Mouse (Mus musculus) midbrain, embryonic 10.5 days (tissue): ENCODE results near the gene Srrd. TPM values are rescaled to one million over a fixed set of nuclear protein-coding genes. Genes with fewer than 3 reads are reported as not detected.
"Not testable (repeated sequence)": the region's sequence is repeated elsewhere in the genome, so short reads cannot be mapped to it uniquely, and the experiment has no call there.

ENCODE experiments used
- DNase-seq: peaks from one replicate; pipeline ENCODE4 v3.0.0-alpha.2; 2017; ENCODE audit warnings: low spot score
- H3K27ac ChIP-seq: fragments of 300-500 bp; sonication (generic); replicated peaks from 2 replicates; pipeline ENCODE4 v1.5.1; 2016; ENCODE audit warnings: mild to moderate bottlenecking
- H3K27me3 ChIP-seq: fragments of 300-500 bp; sonication (generic); 2 replicates; pipeline ENCODE4 v1.6.1; 2016; ENCODE audit warnings: low read depth, mild to moderate bottlenecking; ENCODE audit not compliant: poor library complexity, severe bottlenecking
- H3K36me3 ChIP-seq: fragments of 300-500 bp; sonication (generic); 2 replicates; pipeline ENCODE4 v1.6.1; 2016; ENCODE audit warnings: mild to moderate bottlenecking, moderate library complexity
- H3K4me1 ChIP-seq: fragments of 300-500 bp; sonication (generic); 2 replicates; pipeline ENCODE4 v1.6.1; 2016
- H3K4me3 ChIP-seq: fragments of 300-500 bp; sonication (generic); 2 replicates; pipeline ENCODE4 v1.5.1; 2016; ENCODE audit warnings: mild to moderate bottlenecking, moderate library complexity
- H3K9me3 ChIP-seq: fragments of 300-500 bp; sonication (generic); replicated peaks from 2 replicates; pipeline ENCODE4 v1.6.1; 2016; ENCODE audit warnings: mild to moderate bottlenecking
- WGBS: fragments of 180-500 bp; shearing (Covaris S2); methylation state at CpG from one replicate; pipeline ENCODE4 v1.1.7; 2016; 5-methylcytosine and 5-hydroxymethylcytosine counted together
- polyA plus RNA-seq: library from polyadenylated mRNA; unstranded; fragments of >200 nt; fragmentation: Nextera tagmentation; extraction: Ambion mirVana; gene quantifications from 2 replicates; pipeline ENCODE4 v1.2.1, GENCODE M21; 2016

The Srrd gene
- polyA plus RNA-seq, 1 experiment from 2014 or later, result 51.0 TPM

- H3K9me3 ChIP-seq, result no peaks in the 10 kb centered on the region
- peaks cover 32% of the 10 kb centered on the region for H3K4me1 ChIP-seq
- peak overlapping the region; percentile 83; the same call in 1 of the 2 replicates for H3K27ac ChIP-seq
- H3K36me3 ChIP-seq, result peaks cover 26% of the 10 kb centered on the region
- H3K4me3 ChIP-seq, result peak overlapping the region; percentile 100
- DNase-seq, result no peak
- WGBS, result 38% methylated on average over 24 of the region's 24 CpGs
- no peaks in the 10 kb centered on the region for H3K27me3 ChIP-seq
Observed at GRCm38 (mm10) chr5:112324637-112325545, 17.9 kb downstream of the Srrd start.

GRCm38 (mm10) chr5:112323246-112323645 is 19.6 kb downstream of the Srrd start:
- no peak for DNase-seq
- H3K9me3 ChIP-seq, result no peaks in the 10 kb centered on the region
- peaks cover 32% of the 10 kb centered on the region for H3K4me1 ChIP-seq
- H3K27ac ChIP-seq, result no peak overlapping the region
- no peak overlapping the region for H3K4me3 ChIP-seq
- H3K27me3 ChIP-seq, result no peaks in the 10 kb centered on the region
- 92% methylated on average over 6 of the region's 6 CpGs for WGBS
- peaks cover 10% of the 10 kb centered on the region for H3K36me3 ChIP-seq

- WGBS, result 87% methylated on average over 4 of the region's 4 CpGs
- H3K4me3 ChIP-seq, result no peak overlapping the region
- H3K36me3 ChIP-seq, result no peaks in the 10 kb centered on the region
- no peaks in the 10 kb centered on the region for H3K27me3 ChIP-seq
- DNase-seq, result no peak
- H3K4me1 ChIP-seq, result peaks cover 21% of the 10 kb centered on the region
- no peak overlapping the region for H3K27ac ChIP-seq
- no peaks in the 10 kb centered on the region for H3K9me3 ChIP-seq
Observed at GRCm38 (mm10) chr5:112321376-112321775, 21.5 kb downstream of the Srrd start.

- 79% methylated on average over 6 of the region's 6 CpGs for WGBS
- DNase-seq, result no peak
- H3K9me3 ChIP-seq, result no peaks in the 10 kb centered on the region
- H3K4me3 ChIP-seq, result no peak overlapping the region
- peaks cover under 1% of the 10 kb centered on the region; the same call in 1 of the 2 replicates for H3K36me3 ChIP-seq
- peaks cover 24% of the 10 kb centered on the region for H3K4me1 ChIP-seq
- no peaks in the 10 kb centered on the region for H3K27me3 ChIP-seq
- H3K27ac ChIP-seq, result no peak overlapping the region
Observed at GRCm38 (mm10) chr5:112320936-112321335, 21.9 kb downstream of the Srrd start.

- no peak for DNase-seq
- H3K36me3 ChIP-seq, result peaks cover 6% of the 10 kb centered on the region
- no peaks in the 10 kb centered on the region for H3K9me3 ChIP-seq
- H3K27ac ChIP-seq, result no peak overlapping the region
- H3K27me3 ChIP-seq, result no peaks in the 10 kb centered on the region
- WGBS, result 77% methylated on average over 5 of the region's 5 CpGs
- peaks cover 18% of the 10 kb centered on the region for H3K4me1 ChIP-seq
- no peak overlapping the region for H3K4me3 ChIP-seq
Observed at GRCm38 (mm10) chr5:112320379-112320778, 22.5 kb downstream of the Srrd start.

GRCm38 (mm10) chr5:112319343-112319742 is 23.5 kb downstream of the Srrd start:
- H3K27me3 ChIP-seq, H3K4me3 ChIP-seq, H3K9me3 ChIP-seq, DNase-seq, H3K27ac ChIP-seq: not testable (repeated sequence)
- H3K4me1 ChIP-seq, result peaks cover 10% of the 10 kb centered on the region
- 68% methylated on average over 2 of the region's 2 CpGs for WGBS
- peaks cover 17% of the 10 kb centered on the region for H3K36me3 ChIP-seq

GRCm38 (mm10) chr5:112317328-112317727 is 25.5 kb downstream of the Srrd start:
- no peak for DNase-seq
- Histone ChIP-seq H3K4me1 (peaks cover 19% of the 10 kb centered on the region), H3K27ac (no peak overlapping the region), H3K4me3 (no peak overlapping the region), H3K9me3 (no peaks in the 10 kb centered on the region), H3K27me3 (no peaks in the 10 kb centered on the region), H3K36me3 (peaks cover 37% of the 10 kb centered on the region)
- 76% methylated on average over 5 of the region's 5 CpGs for WGBS

- no peak overlapping the region for H3K4me3 ChIP-seq
- H3K4me1 ChIP-seq, result peaks cover 19% of the 10 kb centered on the region
- no peak overlapping the region for H3K27ac ChIP-seq
- WGBS, result 69% methylated on average over 5 of the region's 5 CpGs
- no peaks in the 10 kb centered on the region for H3K9me3 ChIP-seq
- no peak for DNase-seq
- H3K27me3 ChIP-seq, result no peaks in the 10 kb centered on the region
- H3K36me3 ChIP-seq, result peaks cover 45% of the 10 kb centered on the region
Observed at GRCm38 (mm10) chr5:112316468-112316867, 26.4 kb downstream of the Srrd start.

- Histone ChIP-seq H3K4me1 (peaks cover 19% of the 10 kb centered on the region), H3K9me3 (no peaks in the 10 kb centered on the region), H3K27ac (no peak overlapping the region), H3K36me3 (peaks cover 76% of the 10 kb centered on the region), H3K4me3 (no peak overlapping the region), H3K27me3 (no peaks in the 10 kb centered on the region)
- no peak for DNase-seq
- 61% methylated on average over 11 of the region's 11 CpGs for WGBS
Observed at GRCm38 (mm10) chr5:112313222-112313885, 29.5 kb downstream of the Srrd start.

GRCm38 (mm10) chr5:112305842-112306241 is 37.0 kb downstream of the Srrd start:
- Histone ChIP-seq H3K4me1 (no peaks in the 10 kb centered on the region), H3K27me3 (no peaks in the 10 kb centered on the region), H3K27ac (peak overlapping the region; percentile 17; the same call in 1 of the 2 replicates), H3K4me3 (no peak overlapping the region), H3K9me3 (no peaks in the 10 kb centered on the region), H3K36me3 (peaks cover 56% of the 10 kb centered on the region)
- 58% methylated on average over 5 of the region's 5 CpGs for WGBS
- DNase-seq, result no peak

GRCm38 (mm10) chr5:112302310-112302709 is 40.5 kb downstream of the Srrd start:
- no peak overlapping the region for H3K4me3 ChIP-seq
- H3K36me3 ChIP-seq, result peaks cover 20% of the 10 kb centered on the region
- no peaks in the 10 kb centered on the region for H3K4me1 ChIP-seq
- WGBS, result 88% methylated on average over 5 of the region's 5 CpGs
- no peak overlapping the region for H3K27ac ChIP-seq
- H3K9me3 ChIP-seq, result no peaks in the 10 kb centered on the region
- DNase-seq, result no peak
- H3K27me3 ChIP-seq, result no peaks in the 10 kb centered on the region

- no peak overlapping the region for H3K27ac ChIP-seq
- H3K4me3 ChIP-seq, result no peak overlapping the region
- H3K9me3 ChIP-seq, result no peaks in the 10 kb centered on the region
- H3K4me1 ChIP-seq, result no peaks in the 10 kb centered on the region
- H3K27me3 ChIP-seq, result no peaks in the 10 kb centered on the region
- 82% methylated on average over 4 of the region's 4 CpGs for WGBS
- H3K36me3 ChIP-seq, result peaks cover 19% of the 10 kb centered on the region; the same call in 1 of the 2 replicates
- no peak for DNase-seq
Observed at GRCm38 (mm10) chr5:112301694-112302093, 41.1 kb downstream of the Srrd start.
